ENCODE assay signal across 7 mouse cellular contexts in the genomic region with DNA sequence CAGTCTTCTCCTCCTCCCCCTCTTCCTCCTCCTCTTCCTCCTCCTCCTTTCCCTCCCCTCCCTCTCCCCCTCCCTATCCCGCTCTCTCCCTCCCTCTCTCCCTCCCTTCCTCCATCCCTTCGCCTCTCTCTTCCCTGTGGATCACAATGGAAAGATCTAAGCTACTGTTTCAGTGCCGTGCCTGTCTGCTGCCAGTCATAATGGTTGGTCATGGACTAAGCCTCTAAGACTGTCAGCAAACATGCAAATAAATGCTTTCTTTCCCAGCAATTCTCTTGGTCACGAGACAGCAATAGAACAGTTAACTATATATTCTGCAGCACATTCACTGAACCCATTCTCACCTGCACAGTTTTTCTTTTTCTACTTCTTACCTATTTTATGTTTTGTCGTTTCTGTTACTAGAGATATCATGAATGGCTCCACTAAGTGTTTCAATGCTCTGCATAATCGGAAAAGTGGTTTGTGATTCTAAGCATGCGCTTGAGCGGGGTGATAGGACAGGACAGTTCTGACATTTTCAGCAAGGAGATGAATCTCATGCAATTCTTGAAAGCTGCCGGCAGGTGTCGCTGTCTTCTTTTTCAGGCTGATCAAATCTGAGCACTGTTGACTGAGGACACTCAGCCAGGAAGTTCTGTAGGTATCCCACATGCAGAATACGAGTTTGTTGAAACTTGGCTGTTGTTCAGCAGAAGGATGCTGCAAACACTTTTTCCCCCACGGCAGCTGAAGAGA. TPM values are rescaled to one million over a fixed set of nuclear protein-coding genes. Genes with fewer than 3 reads are reported as not detected.
DNase-seq lines count a peak whose midpoint lies in the region; ATAC-seq lines count a peak whose summit lies in the region.

No protein-coding gene starts in this region.

- WGBS in heart, embryonic 10.5 days, result 25% methylated on average over 11 of the region's 12 CpGs
- WGBS in kidney, embryonic 14.5 days, result 30% methylated on average over 12 of the region's 12 CpGs

- no peaks in the 10 kb centered on the region for H3K36me3 ChIP-seq in heart, embryonic 10.5 days
- H3K36me3 ChIP-seq in kidney, embryonic 14.5 days (ENCODE audit: control insufficient read depth, insufficient read depth, low read length), result no peaks in the 10 kb centered on the region

- DNase-seq in ES-CJ7 (ENCODE audit: low read depth, low spot score), result peak; percentile 77
- peak; percentile 61 to 74 for DNase-seq in adrenal gland, adult 18-20 months (ENCODE audit: low spot score in 2 of 2)
- peak; percentile 78 for DNase-seq in embryo, embryonic 11 days
- DNase-seq in heart, embryonic 10.5 days (ENCODE audit: low spot score), result peak; percentile 85
- peak; percentile 33 for DNase-seq in lung, postnatal 25 days (ENCODE audit: low spot score)
- peak; percentile 29 to 49 for DNase-seq in right cerebral cortex, adult 2 months (ENCODE audit: low spot score in 2 of 2)

- peak; percentile 64 for ATAC-seq in kidney, embryonic 14.5 days (ENCODE audit: low FRiP score, low TSS enrichment)

- no peak overlapping the region for H3K4me2 ChIP-seq in kidney, embryonic 14.5 days (replicated peaks; ENCODE audit: low read depth, low read length)

- H3K27me3 ChIP-seq in heart, embryonic 10.5 days (ENCODE audit: insufficient read depth, poor library complexity, severe bottlenecking), result no peaks in the 10 kb centered on the region
- H3K27me3 ChIP-seq in kidney, embryonic 14.5 days (ENCODE audit: control insufficient read depth, insufficient read depth, low read length), result no peaks in the 10 kb centered on the region

- H3K9me3 ChIP-seq in heart, embryonic 10.5 days, result no peaks in the 10 kb centered on the region
- no peaks in the 10 kb centered on the region for H3K9me3 ChIP-seq in kidney, embryonic 14.5 days (ENCODE audit: control insufficient read depth, low read length)

- no peak overlapping the region for H3K4me3 ChIP-seq in heart, embryonic 10.5 days
- no peak overlapping the region for H3K4me3 ChIP-seq in kidney, embryonic 14.5 days (ENCODE audit: low read length)

- H3K27ac ChIP-seq in heart, embryonic 10.5 days, result no peak overlapping the region
- no peak overlapping the region for H3K27ac ChIP-seq in kidney, embryonic 14.5 days (ENCODE audit: low read depth, low read length)

- no peak overlapping the region for H3K9ac ChIP-seq in kidney, embryonic 14.5 days (ENCODE audit: low read depth, low read length)

- peaks cover under 1% of the 10 kb centered on the region; the same call in 1 of the 2 replicates for H3K4me1 ChIP-seq in heart, embryonic 10.5 days
- no peaks in the 10 kb centered on the region for H3K4me1 ChIP-seq in kidney, embryonic 14.5 days (ENCODE audit: control insufficient read depth, insufficient read depth, low read length)

RNA-seq across cellular contexts. Expression of gene St7, which starts 17.5 kb away (rescaled TPM):
- 10 to 100 TPM; 18.3 to 28.9 TPM for total RNA-seq in adrenal gland, adult 18-20 months (2021)
- polyA plus RNA-seq in heart, embryonic 10.5 days (2016; fragmentation: Nextera tagmentation; extraction: Ambion mirVana), result 24.0 and 24.9 TPM in 2 replicates
- 18.0 and 22.4 TPM in 2 replicates for polyA plus RNA-seq in kidney, embryonic 14.5 days (2014; fragmentation: Nextera tagmentation; extraction: Ambion mirVana)

RNA-seq across cellular contexts. Expression of gene Capza2, which starts 39.2 kb away (rescaled TPM):
- 100 to 1,000 TPM; 126 to 161 TPM for total RNA-seq in adrenal gland, adult 18-20 months (2021)
- polyA plus RNA-seq in heart, embryonic 10.5 days (2016; fragmentation: Nextera tagmentation; extraction: Ambion mirVana), result 201 and 220 TPM in 2 replicates
- 238 and 259 TPM in 2 replicates for polyA plus RNA-seq in kidney, embryonic 14.5 days (2014; fragmentation: Nextera tagmentation; extraction: Ambion mirVana)

Comparison
In these comparisons a context has a peak if more than half of its experiments do, and no peak if none do; other contexts are left out.
1. DNase-seq: peak in every context shown above with its lines; median percentile 85 in heart, embryonic 10.5 days; 78 in embryo, embryonic 11 days; 77 in ES-CJ7; 68 in adrenal gland, adult 18-20 months; 39 in right cerebral cortex, adult 2 months; 33 in lung, postnatal 25 days.